Mouse (Mus musculus): ENCODE data around the gene Rgs12.

The Rgs12 gene

GRCm38 (mm10) chr5:34948861-34949760, at the start of gene Rgs12:
Gene Rgs12, plus strand, starts transcription at chr5:34949445.
- peak; percentile 55 to 65 for DNase-seq (ENCODE audit: low spot score in 2 of 2)

GRCm38 (mm10) chr5:34899787-34900469, 49.3 kb upstream of the Rgs12 start:
- DNase-seq (ENCODE audit: low spot score in 2 of 2): no peak

- no peak for DNase-seq (ENCODE audit: low spot score in 2 of 2)
These were observed 46.9 kb upstream of the Rgs12 start for GRCm38 (mm10) chr5:34902371-34902770.

GRCm38 (mm10) chr5:34902811-34903385, 46.3 kb upstream of the Rgs12 start:
- DNase-seq (ENCODE audit: low spot score in 2 of 2): no peak

GRCm38 (mm10) chr5:34904412-34904811, 44.8 kb upstream of the Rgs12 start:
- DNase-seq (ENCODE audit: low spot score in 2 of 2): no peak

- no peak for DNase-seq (ENCODE audit: low spot score in 2 of 2)
These were observed 42.0 kb upstream of the Rgs12 start for GRCm38 (mm10) chr5:34907230-34907629.

GRCm38 (mm10) chr5:34907910-34908725, 41.1 kb upstream of the Rgs12 start, which contains the start of gene Msantd1:
Gene Msantd1, plus strand, starts transcription at chr5:34908012.
- DNase-seq (ENCODE audit: low spot score in 2 of 2): no peak

GRCm38 (mm10) chr5:34908726-34909633, 40.3 kb upstream of the Rgs12 start:
- DNase-seq (ENCODE audit: low spot score in 2 of 2): no peak

GRCm38 (mm10) chr5:34909634-34910503, 39.4 kb upstream of the Rgs12 start:
- DNase-seq (ENCODE audit: low spot score in 2 of 2): no peak

GRCm38 (mm10) chr5:34910504-34910815, 38.8 kb upstream of the Rgs12 start:
- DNase-seq (ENCODE audit: low spot score in 2 of 2): no peak

- peak; percentile 46 to 77 for DNase-seq (ENCODE audit: low spot score in 2 of 2)
These were observed 33.4 kb upstream of the Rgs12 start for GRCm38 (mm10) chr5:34915801-34916200.

- no peak for DNase-seq (ENCODE audit: low spot score in 2 of 2)
These were observed 32.0 kb upstream of the Rgs12 start for GRCm38 (mm10) chr5:34917234-34917655.

- DNase-seq (ENCODE audit: low spot score in 2 of 2): no peak
These were observed 30.5 kb upstream of the Rgs12 start for GRCm38 (mm10) chr5:34918785-34919184.

GRCm38 (mm10) chr5:34922531-34922930, 26.7 kb upstream of the Rgs12 start:
- no peak for DNase-seq (ENCODE audit: low spot score in 2 of 2)

GRCm38 (mm10) chr5:34923920-34924319, 25.3 kb upstream of the Rgs12 start:
- DNase-seq (ENCODE audit: low spot score in 2 of 2): no peak

- no peak for DNase-seq (ENCODE audit: low spot score in 2 of 2)
These were observed 24.7 kb upstream of the Rgs12 start for GRCm38 (mm10) chr5:34924519-34924918.

- no peak for DNase-seq (ENCODE audit: low spot score in 2 of 2)
These were observed 21.6 kb upstream of the Rgs12 start for GRCm38 (mm10) chr5:34927648-34928047.

- no peak for DNase-seq (ENCODE audit: low spot score in 2 of 2)
These were observed 18.9 kb upstream of the Rgs12 start for GRCm38 (mm10) chr5:34930151-34930975.

GRCm38 (mm10) chr5:34931091-34931490, 18.2 kb upstream of the Rgs12 start:
- DNase-seq (ENCODE audit: low spot score in 2 of 2): no peak
